Mouse (Mus musculus) natural killer cell, adult 2 months (primary cell): ENCODE data around the gene Fam120c.
"Not testable (repeated sequence)": the region's sequence is repeated elsewhere in the genome, so short reads cannot be mapped to it uniquely, and the experiment has no call there.

Experiments
- DNase-seq, 2 experiments: peaks; one replicate each; pipeline ENCODE4 v3.0.0; 2022; ENCODE audit warnings: low spot score in 2 of 2

The Fam120c gene

DNA sequence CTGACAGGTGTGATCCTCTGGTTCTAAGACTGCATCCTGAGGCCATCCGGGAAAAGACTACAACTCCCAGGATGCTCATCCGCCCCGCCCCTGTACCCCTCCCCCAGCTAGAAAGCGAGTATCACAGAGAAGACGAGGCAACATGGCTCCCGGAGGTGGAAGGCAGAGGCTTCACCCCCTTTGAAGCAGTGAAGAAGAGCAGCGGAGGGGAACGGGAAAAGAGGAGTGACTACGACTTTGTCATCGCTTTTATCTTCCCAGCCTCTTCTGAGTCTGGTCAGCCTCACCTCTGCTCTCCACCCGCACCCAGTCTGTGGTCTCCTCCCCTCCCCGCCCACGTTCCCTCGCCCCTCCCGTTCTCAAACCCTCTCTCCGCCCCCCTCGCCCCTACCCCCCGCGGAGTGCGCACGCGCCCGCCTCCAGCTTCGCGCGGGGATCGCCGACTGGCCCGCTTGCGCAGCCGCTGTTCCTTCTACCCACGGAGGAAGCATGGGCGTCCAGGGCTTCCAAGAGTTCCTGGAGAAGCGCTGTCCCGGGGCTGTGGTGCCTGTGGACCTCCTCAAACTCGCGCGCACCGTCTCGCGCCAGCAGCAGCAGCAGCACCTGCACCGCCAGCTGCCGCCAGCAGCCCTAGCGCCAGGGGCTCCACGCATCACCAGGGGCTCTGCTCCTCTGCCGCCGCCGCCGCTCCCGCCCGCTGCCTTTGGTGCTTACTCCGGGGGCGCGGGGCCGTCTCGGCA lies at the start of gene Fam120c:
Gene Fam120c (plus strand): TSS at position 415 of the 740 bp plus-strand sequence.
- DNase-seq, result peak; percentile 78 to 84

DNA sequence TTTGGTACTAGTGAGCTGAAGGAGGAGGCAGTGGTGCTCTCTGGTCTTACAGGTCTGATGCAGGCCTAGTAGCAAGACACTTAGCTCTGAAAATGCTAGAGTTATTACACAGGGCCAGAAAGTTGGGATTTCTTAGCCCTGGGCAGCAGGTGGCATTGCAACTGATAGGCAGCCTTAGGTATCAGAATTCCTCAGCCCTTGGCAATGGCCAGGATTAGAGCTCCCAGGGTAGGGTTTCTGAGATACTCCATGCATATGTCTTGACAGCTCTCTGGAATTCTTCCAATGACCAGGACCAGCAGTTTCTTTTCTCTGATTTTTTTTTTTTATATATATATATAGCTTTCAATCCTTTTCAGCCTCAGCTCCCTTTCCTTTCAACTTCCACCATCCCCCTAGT lies 45.6 kb upstream of the Fam120c start:
- no peak for DNase-seq

DNA sequence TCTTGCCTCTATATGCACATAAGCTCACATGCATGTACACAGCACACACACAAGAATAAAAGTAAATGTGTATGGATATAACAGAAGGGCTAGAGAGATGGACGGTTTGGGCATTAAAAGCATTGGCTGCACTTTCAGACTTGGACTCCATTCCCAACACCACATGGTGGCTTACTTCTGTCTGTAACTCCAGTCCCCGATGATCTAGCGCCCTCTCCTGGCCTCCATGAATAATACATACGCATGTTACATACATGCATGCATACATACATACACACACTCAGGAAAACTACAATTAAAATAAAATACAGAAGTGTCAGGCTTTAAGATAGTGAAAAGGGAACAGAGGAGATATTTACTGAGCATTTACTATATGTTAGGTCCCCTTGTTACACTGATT lies 30.2 kb upstream of the Fam120c start:
- DNase-seq, result no peak

DNA sequence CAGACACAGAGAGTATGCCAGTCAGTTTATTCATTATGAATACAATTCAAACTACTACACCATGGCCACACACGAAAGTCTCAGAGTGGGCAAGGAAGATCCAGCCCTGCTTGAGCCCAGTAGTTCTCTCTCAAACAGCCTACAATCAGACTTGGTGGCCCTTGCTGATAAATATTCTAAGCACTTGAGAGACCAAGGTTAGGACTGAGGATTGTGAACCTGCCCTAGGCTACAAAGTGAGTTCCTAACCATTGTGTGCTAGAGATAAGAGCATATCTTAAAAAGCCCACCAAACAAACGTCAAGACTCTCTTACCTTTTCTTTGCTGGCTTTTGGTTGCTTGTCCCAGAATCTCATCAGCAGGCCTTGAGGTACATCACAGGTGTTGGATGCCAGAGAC lies 10.4 kb upstream of the Fam120c start:
- no peak for DNase-seq

DNA sequence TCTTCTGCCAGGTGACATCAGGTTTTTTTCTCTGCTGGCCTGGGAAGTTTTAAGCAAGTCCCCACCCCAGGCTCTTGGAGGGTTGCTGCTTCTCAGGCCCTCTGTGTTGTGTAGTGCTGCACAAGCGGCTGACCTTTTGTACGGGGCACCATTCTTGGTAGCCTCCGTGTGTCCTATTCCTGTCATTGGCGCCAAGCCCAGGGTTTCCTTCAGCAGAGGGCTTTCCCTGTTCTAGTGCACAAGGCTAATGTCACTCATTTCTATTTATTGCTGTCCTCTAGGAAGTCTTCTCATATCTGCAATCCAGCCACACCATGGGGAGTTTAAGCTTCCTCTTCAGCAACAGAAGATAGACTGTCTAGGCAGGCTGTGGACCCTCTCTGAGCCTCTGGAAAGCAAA lies 6.2 kb upstream of the Fam120c start:
- DNase-seq, result no peak

DNA sequence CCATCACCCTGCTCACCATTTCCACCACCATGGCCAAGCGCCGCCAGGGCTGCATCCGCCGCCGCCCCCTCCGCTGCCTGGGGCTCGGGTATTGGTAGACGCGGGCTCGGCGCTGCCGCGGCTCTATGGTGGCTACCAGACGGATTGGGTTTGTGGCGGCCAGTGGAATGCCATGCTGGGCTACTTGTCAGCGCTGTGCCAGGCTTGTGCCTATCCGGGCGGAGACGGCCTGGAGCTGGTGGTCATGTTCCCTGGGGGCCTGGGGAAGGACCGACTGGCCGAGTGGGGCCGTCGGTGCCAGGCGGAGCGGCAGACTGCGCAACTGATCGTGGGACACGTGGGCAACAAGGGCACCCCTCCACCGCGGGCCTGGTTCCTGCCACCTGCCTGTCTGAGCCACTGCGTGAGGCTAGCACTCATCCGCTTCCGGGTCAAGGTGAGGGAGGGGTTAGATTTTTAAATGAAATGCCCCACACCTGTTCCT lies 568 bp downstream of the Fam120c start:
- peak; percentile 52 to 62 for DNase-seq

DNA sequence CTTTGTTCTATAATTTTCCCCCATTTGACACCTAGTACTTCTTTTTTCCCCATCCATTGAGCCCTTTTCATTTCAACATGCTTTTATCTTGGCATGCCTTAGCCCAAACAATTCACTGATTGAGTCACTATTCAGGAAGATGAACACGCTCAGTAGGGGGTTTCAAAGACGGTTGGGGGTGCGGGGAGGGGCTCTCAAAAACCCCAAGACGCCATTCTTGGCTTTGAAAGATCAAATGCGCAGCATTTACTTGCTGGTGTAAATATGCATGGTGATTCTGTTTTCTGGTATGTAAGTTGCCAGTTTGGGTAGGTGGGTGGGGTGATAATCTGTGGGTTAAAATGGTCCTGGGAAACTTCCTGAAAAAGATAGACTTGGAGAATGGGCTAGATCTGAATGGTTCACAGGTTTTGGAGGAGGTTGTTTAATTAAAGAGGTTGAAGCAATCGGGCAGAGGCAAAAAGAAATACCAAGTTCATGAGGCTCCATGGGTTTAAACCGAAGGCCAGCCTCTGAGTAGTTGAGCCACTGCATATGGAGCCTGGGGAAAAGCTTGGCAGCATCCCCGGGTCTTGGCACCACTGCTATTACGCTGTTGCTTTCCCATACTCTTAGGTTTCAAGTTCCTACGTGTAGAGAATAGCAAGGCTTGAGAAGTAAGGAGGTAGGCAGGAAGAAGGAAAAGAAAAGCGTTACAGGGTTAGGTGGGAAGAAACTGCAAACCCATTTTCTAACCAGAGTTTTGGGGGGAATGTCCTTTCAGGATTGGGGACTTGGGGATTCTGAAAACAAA lies 1.6 kb downstream of the Fam120c start:
- no peak for DNase-seq

DNA sequence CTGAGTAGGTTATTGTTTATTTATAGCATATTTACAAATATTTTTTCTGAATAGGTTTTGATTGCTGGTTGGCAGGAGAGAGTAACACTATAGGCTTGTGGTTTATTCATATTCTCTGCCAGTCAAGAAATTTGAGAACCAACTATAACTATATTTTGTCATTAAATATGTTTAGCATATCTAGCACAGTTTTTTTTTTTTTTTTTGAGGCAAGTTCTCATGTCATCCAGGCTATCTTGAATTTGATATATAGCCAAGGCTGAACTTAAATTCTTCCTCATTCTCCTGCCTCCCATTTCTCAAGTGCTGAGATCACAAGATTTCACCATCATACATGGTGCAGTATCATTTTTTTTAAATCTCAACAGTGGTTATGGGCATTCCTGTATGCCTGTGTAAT lies 3.3 kb downstream of the Fam120c start:
- no peak for DNase-seq

DNA sequence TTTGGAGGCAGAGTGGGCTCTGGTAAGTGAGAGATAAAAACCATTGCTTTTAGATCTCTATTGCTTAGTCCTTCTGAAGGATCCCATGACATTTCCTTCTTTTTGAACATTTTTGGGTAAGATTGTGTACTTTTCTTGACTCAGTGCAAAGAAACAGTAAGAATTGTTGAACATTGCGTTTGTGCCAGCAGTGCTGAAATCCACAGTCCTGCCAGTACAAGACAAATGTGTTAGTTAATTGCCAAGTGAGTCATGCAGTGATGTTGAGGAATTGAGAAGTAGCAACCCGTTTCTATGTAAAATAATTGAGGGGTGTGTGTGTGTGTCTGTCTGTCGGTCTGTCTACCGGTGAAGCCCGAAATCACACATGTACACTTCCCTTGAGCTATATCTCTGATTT lies 5.3 kb downstream of the Fam120c start:
- DNase-seq, result no peak

DNA sequence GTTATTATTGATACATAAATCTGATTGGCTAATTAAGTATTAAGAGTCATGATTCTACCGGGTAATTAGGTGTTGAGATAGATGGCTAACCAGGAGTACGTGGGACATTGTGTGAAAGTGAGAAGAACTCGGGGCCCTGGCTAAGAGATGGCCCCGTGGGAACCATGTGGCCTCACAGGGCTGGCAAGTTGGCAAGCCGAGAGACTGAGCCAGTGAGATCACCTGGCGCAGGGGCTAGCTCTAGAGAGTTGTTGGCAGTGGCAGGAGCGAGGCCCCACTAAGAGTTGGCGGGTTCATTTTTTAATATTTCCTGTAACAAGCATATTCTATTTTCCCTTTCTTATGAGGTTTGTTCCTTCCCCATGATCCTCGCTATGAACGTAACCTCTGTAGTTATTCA lies 74.8 kb downstream of the Fam120c start:
- no peak for DNase-seq

DNA sequence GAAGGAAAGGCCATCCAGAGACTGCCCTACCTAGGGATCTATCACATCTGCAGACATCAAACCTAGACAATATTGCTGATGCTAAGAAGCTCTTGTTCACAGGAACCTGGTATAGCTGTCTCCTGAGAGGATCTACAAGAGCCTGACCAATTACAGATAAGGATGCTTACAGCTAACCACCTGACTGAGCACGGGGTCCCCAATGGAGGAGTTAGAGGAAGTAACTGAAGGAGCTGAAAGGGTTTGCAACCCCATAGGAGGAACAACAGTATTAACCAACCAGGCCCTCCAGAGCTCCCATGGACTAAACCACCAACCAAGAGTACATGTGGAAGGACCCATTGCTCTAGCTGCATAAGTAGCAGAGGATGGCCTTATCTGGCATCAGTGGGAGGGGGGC lies 76.8 kb downstream of the Fam120c start:
- no peak for DNase-seq

DNA sequence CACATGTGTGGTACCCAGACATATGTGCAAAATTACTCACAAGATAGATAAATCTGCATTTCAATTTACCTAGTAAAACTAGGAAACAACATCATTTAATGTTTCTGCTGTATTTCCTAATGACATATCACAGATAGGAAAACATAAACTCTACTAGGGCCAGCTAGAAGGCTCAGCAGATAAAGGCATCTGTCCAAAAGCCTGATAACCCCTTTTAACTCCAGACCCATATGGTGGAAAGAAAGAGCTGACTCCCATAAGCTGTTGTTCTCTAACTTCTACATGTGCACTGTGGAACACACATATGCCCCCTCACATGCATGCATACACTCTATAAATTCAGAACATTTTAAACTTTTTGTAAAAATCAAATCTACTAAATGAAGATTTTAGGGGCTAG lies 99.7 kb downstream of the Fam120c start:
- no peak for DNase-seq

DNA sequence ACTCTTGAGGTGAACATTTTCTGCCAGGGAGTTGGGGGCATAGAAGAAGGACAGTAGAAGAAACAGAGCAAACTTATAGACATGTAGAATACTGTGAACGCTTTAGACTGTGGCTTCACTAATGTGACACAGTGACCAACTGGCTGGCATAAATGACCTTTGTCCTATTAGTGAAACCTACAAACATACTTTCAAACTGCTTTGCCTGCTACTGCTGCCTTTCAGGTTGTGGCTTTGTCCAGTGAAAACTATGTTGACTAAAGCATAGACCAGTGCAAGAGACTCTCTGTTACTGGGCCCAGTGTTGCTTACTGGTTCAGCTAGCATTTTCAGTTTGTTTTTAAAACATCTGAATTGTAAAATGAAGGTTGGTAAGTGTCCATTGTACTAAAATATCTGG lies 100.2 kb downstream of the Fam120c start:
- DNase-seq, result no peak

DNA sequence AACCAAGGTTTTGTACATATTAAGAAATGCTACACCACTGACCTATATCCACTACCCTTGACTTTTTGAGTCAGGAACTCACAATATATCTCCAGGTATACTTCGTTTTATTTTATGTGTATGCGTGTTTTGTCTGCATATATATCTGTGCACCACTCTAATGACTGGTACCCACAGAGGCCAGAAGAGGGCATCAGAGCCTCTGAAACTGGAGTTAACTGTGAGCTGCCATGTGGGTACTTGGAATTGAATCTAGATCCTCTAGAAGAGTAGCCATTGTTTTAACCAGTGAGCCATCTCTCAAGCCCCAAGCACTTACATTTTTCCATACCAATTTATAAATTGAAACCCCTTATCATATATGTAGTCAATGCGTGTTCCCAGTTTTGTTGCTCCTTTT lies 144.2 kb downstream of the Fam120c start:
- DNase-seq, result no peak

DNA sequence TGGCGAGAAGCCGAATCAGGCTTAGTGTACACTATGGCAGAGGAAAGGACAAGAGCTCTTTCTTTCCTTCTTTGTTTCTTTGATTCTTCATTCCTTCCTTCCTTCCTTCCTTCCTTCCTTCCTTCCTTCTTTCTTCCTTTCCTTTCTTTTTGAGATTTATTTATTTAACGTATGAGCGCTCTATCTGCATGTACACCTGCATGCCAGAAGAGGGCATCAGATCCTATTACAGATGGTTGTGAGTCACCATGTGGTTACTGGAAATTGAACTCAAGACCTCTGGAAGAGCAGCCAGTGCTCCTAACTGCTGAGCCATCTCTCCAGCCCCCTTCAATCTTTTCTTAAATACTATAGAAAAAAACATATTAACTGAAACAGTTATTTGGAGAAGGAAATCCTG lies 149.3 kb downstream of the Fam120c start:
- DNase-seq, result not testable (repeated sequence)

DNA sequence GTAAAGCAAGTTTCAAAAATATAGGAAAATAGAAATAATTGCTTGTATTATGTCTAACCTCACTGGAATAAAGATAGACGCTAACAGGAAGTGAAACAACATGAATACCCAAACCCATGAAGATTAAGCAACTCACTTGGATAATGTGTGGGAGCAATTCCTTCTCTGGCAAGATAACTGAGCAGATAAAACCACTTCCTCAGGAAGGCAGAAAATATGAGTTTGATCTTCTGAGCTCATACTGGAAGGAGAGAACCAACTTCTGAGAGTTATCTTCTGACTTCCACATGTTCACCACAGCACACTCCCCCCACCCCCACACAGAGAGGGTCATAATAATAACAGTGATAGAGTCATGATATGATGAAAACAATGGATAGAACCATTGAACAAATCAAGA lies 152.6 kb downstream of the Fam120c start:
- DNase-seq, result no peak

DNA sequence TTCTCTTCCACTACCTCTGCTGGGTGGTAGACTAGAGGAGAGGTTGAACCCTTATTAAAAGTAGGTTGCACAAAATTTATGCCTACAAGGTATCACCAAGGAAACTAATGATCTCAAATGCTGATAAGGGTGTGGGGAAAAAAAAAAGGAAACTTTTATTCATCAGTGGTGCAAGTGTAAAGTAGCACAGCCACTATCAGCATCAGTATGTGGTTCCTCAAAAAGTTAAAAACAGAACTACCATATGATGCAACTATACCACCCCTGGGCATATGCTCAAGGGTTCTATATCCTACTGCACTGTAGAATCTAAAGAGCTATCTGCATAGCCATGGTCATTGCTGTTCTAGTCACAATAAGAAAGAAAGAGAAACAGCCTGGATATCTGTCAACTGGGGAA lies 164.6 kb downstream of the Fam120c start:
- no peak for DNase-seq

DNA sequence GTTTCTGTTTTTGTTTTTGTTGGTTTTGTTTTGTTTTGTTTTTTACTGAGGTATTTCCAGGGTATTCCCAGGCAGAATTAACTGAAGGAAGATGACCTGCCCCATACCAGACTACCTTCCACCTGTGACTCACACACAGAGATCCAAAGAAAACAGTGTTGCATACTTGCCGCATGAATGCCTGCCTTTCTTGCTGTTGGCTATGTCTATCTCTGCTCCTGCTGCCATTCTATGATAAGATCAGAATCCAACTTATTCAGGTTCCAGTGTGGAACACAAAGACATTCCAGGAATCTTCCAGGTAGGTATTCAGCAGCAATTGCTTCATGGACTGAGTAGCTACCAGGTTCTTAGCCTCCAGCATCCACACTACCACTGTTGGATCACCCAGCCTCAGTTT lies 165.9 kb downstream of the Fam120c start:
- DNase-seq, result no peak

DNA sequence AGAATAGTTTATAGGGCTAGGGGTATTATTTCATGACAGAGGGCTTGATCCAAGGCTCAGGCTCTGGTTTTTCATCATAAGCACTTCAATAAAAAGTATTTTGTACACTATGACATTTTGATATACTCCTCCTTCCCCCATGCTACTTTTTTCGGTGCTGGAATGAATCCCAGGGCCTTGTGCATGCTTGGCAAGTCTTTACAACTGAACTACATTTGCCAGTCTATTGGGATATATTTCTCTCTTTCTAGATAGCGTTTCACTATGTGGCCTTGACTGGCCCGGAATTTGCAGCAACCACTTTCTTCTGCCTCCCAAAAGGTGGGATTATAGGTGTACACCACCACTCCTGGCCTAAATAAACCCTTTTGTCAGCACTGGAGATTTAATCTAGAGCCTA lies 169.1 kb downstream of the Fam120c start:
- no peak for DNase-seq

DNA sequence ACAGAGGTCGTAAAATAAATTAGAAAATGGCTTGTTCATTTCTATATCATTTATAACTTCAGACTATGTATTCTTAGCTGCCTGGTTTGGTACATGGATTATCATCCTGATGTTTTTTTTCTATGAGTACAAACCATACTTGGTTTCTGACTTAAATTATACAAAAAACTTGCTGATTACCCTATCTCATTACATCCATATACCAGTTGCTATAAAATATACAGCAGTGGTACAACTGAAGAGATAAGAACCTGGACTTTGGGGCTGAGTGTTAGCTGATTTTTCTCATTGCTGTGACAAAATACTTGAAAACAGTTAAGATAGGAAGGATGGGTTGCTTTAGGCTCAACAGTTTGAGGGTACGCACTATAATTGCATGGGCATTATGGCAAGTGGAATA lies 169.7 kb downstream of the Fam120c start:
- DNase-seq, result no peak

DNA sequence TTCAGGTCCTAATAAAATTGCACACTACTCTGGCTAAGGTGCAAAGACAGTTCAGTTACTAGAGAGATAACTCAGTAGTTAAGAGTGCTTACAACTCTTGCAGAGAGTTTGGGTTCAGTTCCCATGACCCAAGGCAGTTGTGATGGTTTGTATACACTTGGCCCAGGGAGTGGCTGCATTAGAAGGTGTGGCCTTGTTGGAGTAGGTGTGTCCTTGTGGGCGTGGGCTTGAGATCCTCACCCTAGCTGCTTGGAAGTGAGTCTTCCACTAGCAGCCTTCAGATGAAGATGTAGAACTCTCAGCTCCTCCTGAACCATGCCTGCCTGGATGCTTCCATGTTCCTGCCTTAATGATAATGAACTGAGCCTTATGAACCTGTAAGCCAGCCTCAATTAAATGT lies 174.2 kb downstream of the Fam120c start:
- no peak for DNase-seq

DNA sequence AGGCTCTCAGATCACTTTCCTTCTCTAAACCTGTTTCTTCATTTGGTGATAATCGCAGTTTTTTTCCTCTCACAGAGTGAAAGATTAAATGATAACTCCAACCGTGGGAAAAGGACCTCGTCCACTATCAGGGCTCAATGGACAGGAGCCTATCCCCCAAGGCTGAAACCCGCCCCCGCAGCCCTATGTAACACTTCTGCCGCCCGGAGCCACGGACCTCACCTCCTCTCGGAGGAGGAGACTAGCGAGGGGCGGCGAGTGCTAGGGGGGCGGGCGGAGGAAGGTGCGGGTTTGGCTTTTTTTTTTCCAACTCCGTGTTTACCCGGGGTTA lies 176.1 kb downstream of the Fam120c start:
- DNase-seq, result no peak
